Mouse (Mus musculus) testis, adult 2 months (tissue): ENCODE data around the gene Abhd15. TPM values are rescaled to one million over a fixed set of nuclear protein-coding genes. Genes with fewer than 3 reads are reported as not detected.

ENCODE experiments used
- H3K27ac ChIP-seq: fragments of 200-500 bp; 2 replicates; pipeline ENCODE4 v1.5.1; 2012; ENCODE audit warnings: low read depth, low read length; ENCODE audit not compliant: control insufficient read depth, insufficient read depth
- H3K27me3 ChIP-seq: fragments of 200-500 bp; 2 replicates; pipeline ENCODE4 v1.6.1; 2012; ENCODE audit warnings: mild to moderate bottlenecking, low read length, moderate library complexity; ENCODE audit not compliant: control insufficient read depth, insufficient read depth
- H3K36me3 ChIP-seq: fragments of 200-500 bp; 2 replicates; pipeline ENCODE4 v1.6.1; 2012; ENCODE audit warnings: mild to moderate bottlenecking, low read length; ENCODE audit not compliant: control insufficient read depth, insufficient read depth
- H3K4me1 ChIP-seq: fragments of 200-500 bp; 2 replicates; pipeline ENCODE4 v1.6.1; 2012; ENCODE audit warnings: low read length; ENCODE audit not compliant: control insufficient read depth, insufficient read depth
- H3K4me3 ChIP-seq: fragments of 200-500 bp; 2 replicates; pipeline ENCODE4 v1.5.1; 2012; ENCODE audit warnings: low read depth, mild to moderate bottlenecking, low read length, moderate library complexity, mixed read lengths; ENCODE audit not compliant: control insufficient read depth
- CTCF ChIP-seq: fragments of 200-500 bp; IDR thresholded peaks from 2 replicates; pipeline ENCODE4 v1.5.1; 2012; ENCODE audit warnings: low read depth, mild to moderate bottlenecking, inconsistent platforms, low read length, moderate library complexity; ENCODE audit not compliant: control insufficient read depth, insufficient read depth, insufficient replicate concordance
- POLR2A ChIP-seq: fragments of 200-500 bp; IDR thresholded peaks from 2 replicates; pipeline ENCODE4 v1.6.1; 2012; ENCODE audit warnings: low read depth, mild to moderate bottlenecking, inconsistent platforms, low read length, moderate library complexity; ENCODE audit not compliant: control insufficient read depth
- polyA plus RNA-seq: library from polyadenylated mRNA; depleted of rRNA; stranded (reverse); fragments of >200 nt; gene quantifications from 2 replicates; pipeline ENCODE4 v1.2.3, GENCODE M21; 2012

Abhd15 gene
- polyA plus RNA-seq, 1 experiment: 0.17 TPM

GRCm38 (mm10) chr11:77489591-77490235 is 25.2 kb upstream of the Abhd15 start, which contains the start of gene Ankrd13b:
Gene Ankrd13b, minus strand, starts transcription at chr11:77489678.
- TF ChIP-seq POLR2A (no peak), CTCF (no peak)
- peaks cover 34% of the 10 kb centered on the region for H3K4me1 ChIP-seq
- peak within 1 kb of the TSS; percentile 80 for H3K4me3 ChIP-seq
- peaks cover 3% of the 10 kb centered on the region; the same call in 1 of the 2 replicates for H3K27me3 ChIP-seq
- H3K27ac ChIP-seq: no peak within 1 kb of the TSS
- H3K36me3 ChIP-seq: peaks cover 1% of the 10 kb centered on the region

GRCm38 (mm10) chr11:77490451-77490850 is 24.5 kb upstream of the Abhd15 start:
- H3K27ac ChIP-seq: no peak overlapping the region
- H3K27me3 ChIP-seq: peaks cover 3% of the 10 kb centered on the region; the same call in 1 of the 2 replicates
- no peak overlapping the region for H3K4me3 ChIP-seq
- TF ChIP-seq POLR2A (no peak), CTCF (no peak)
- H3K36me3 ChIP-seq: peaks cover 1% of the 10 kb centered on the region
- H3K4me1 ChIP-seq: peaks cover 38% of the 10 kb centered on the region

- Histone ChIP-seq H3K4me1 (peaks cover 41% of the 10 kb centered on the region), H3K27me3 (peaks cover 3% of the 10 kb centered on the region; the same call in 1 of the 2 replicates), H3K4me3 (peak overlapping the region; percentile 59), H3K36me3 (peaks cover 1% of the 10 kb centered on the region), H3K27ac (no peak overlapping the region)
- TF ChIP-seq POLR2A (no peak), CTCF (peak; percentile 86)
These were observed 23.8 kb upstream of the Abhd15 start for GRCm38 (mm10) chr11:77491123-77491501.

GRCm38 (mm10) chr11:77491502-77492291 is 23.2 kb upstream of the Abhd15 start:
- peaks cover 1% of the 10 kb centered on the region for H3K36me3 ChIP-seq
- H3K27me3 ChIP-seq: peaks cover 3% of the 10 kb centered on the region; the same call in 1 of the 2 replicates
- TF ChIP-seq CTCF: no peak
- no peak for TF ChIP-seq POLR2A
- H3K27ac ChIP-seq: no peak overlapping the region; the same call in 1 of the 2 replicates
- peaks cover 41% of the 10 kb centered on the region for H3K4me1 ChIP-seq
- peak overlapping the region; percentile 59 for H3K4me3 ChIP-seq

- TF ChIP-seq POLR2A (no peak), CTCF (no peak)
- Histone ChIP-seq H3K27ac (no peak overlapping the region), H3K27me3 (peaks cover 3% of the 10 kb centered on the region; the same call in 1 of the 2 replicates), H3K4me1 (peaks cover 47% of the 10 kb centered on the region), H3K4me3 (peak overlapping the region; percentile 93), H3K36me3 (peaks cover 1% of the 10 kb centered on the region)
These were observed 22.5 kb upstream of the Abhd15 start for GRCm38 (mm10) chr11:77492311-77492871.

- Histone ChIP-seq H3K4me1 (peaks cover 52% of the 10 kb centered on the region), H3K36me3 (peaks cover 1% of the 10 kb centered on the region), H3K27me3 (peaks cover 3% of the 10 kb centered on the region; the same call in 1 of the 2 replicates), H3K4me3 (peak overlapping the region; percentile 93), H3K27ac (peak overlapping the region; percentile 84)
- TF ChIP-seq POLR2A (peak; percentile 32; the same call in 1 of the 2 replicates), CTCF (no peak)
These were observed 22.0 kb upstream of the Abhd15 start for GRCm38 (mm10) chr11:77492911-77493332.
